ENCODE assay signal across 8 mouse cellular contexts in genomic region chr11:9190772-9191554, GRCm38 (mm10). TPM values are rescaled to one million over a fixed set of nuclear protein-coding genes. Genes with fewer than 3 reads are reported as not detected.
DNase-seq lines count a peak whose midpoint lies in the region; ATAC-seq lines count a peak whose summit lies in the region.

No protein-coding gene starts in this region.

- H3K9ac ChIP-seq in forebrain, embryonic 14.5 days (ENCODE audit: low read length) = no peak overlapping the region
- H3K9ac ChIP-seq in kidney, embryonic 16.5 days (replicated peaks; ENCODE audit: low read length) = no peak overlapping the region

- peak; percentile 61 for DNase-seq in embryo, embryonic 11 days
- peak; percentile 17 for DNase-seq in forebrain, embryonic 14.5 days (ENCODE audit: low spot score)
- DNase-seq in lung, postnatal 4 days = peak; percentile 12 to 55
- no peak for DNase-seq in ovary, postnatal 10 days (ENCODE audit: low spot score)
- DNase-seq in spleen, postnatal 14 days (ENCODE audit: low spot score in 2 of 2) = no peak
- no peak for DNase-seq in urinary bladder, adult 18-20 months (ENCODE audit: low spot score in 2 of 2)
- DNase-seq in heart, postnatal 4 days = no peak

- H3K9me3 ChIP-seq in forebrain, embryonic 14.5 days (replicated peaks; ENCODE audit: control insufficient read depth, low read length) = no peaks in the 10 kb centered on the region
- H3K9me3 ChIP-seq in kidney, embryonic 16.5 days (ENCODE audit: low read length) = no peaks in the 10 kb centered on the region

- H3K4me1 ChIP-seq in forebrain, embryonic 14.5 days (ENCODE audit: control insufficient read depth, insufficient read depth, low read length) = no peaks in the 10 kb centered on the region
- no peaks in the 10 kb centered on the region for H3K4me1 ChIP-seq in kidney, embryonic 16.5 days (ENCODE audit: insufficient read depth, low read length)

- H3K4me3 ChIP-seq in forebrain, embryonic 14.5 days (ENCODE audit: low read depth, low read length) = no peak overlapping the region
- H3K4me3 ChIP-seq in kidney, embryonic 16.5 days (ENCODE audit: low read length) = no peak overlapping the region

- H3K4me2 ChIP-seq in forebrain, embryonic 14.5 days (ENCODE audit: low read length) = no peak overlapping the region
- no peak overlapping the region for H3K4me2 ChIP-seq in kidney, embryonic 16.5 days (replicated peaks; ENCODE audit: low read depth, low read length)

- no peaks in the 10 kb centered on the region for H3K36me3 ChIP-seq in forebrain, embryonic 14.5 days (ENCODE audit: control insufficient read depth, insufficient read depth, low read length)
- H3K36me3 ChIP-seq in kidney, embryonic 16.5 days (ENCODE audit: insufficient read depth, low read length) = no peaks in the 10 kb centered on the region

- no peaks in the 10 kb centered on the region for H3K27me3 ChIP-seq in forebrain, embryonic 14.5 days (replicated peaks; ENCODE audit: control insufficient read depth, insufficient read depth, low read length)
- no peaks in the 10 kb centered on the region for H3K27me3 ChIP-seq in kidney, embryonic 16.5 days (ENCODE audit: insufficient read depth, low read length)

- 32% methylated on average over 10 of the region's 11 CpGs for WGBS in forebrain, embryonic 14.5 days
- 43% methylated on average over 11 of the region's 11 CpGs for WGBS in kidney, embryonic 16.5 days

- peak; percentile 58; the same call in 1 of the 2 replicates for ATAC-seq in forebrain, embryonic 14.5 days
- peak; percentile 87 for ATAC-seq in kidney, embryonic 16.5 days (ENCODE audit: low FRiP score, low TSS enrichment)

- H3K27ac ChIP-seq in forebrain, embryonic 14.5 days (ENCODE audit: low read depth, low read length) = no peak overlapping the region
- H3K27ac ChIP-seq in kidney, embryonic 16.5 days (ENCODE audit: low read length) = no peak overlapping the region

RNA-seq across cellular contexts. Expression of gene Abca13, which starts 0.8 kb away (rescaled TPM):
- 0.01 and 0.04 TPM in 2 replicates for polyA plus RNA-seq in forebrain, embryonic 14.5 days (2014; fragmentation: Nextera tagmentation; extraction: Ambion mirVana)
- 0.35 and 0.36 TPM in 2 replicates for polyA plus RNA-seq in kidney, embryonic 16.5 days (2015; fragmentation: Nextera tagmentation; extraction: Ambion mirVana)
- total RNA-seq in heart, postnatal 4 days (2021) = under 1 TPM in 1 of 2 experiments, not detected in 1; 0.02 TPM

Comparison
In these comparisons a context has a peak if more than half of its experiments do, and no peak if none do; other contexts are left out.
1. DNase-seq: peak in embryo, embryonic 11 days (single experiment), forebrain, embryonic 14.5 days (single experiment) and lung, postnatal 4 days (2 of 2); none in ovary, postnatal 10 days (single experiment), spleen, postnatal 14 days (0 of 2), urinary bladder, adult 18-20 months (0 of 2) and heart, postnatal 4 days (single experiment).